ENCODE assay signal across 12 mouse cellular contexts in the genomic region with DNA sequence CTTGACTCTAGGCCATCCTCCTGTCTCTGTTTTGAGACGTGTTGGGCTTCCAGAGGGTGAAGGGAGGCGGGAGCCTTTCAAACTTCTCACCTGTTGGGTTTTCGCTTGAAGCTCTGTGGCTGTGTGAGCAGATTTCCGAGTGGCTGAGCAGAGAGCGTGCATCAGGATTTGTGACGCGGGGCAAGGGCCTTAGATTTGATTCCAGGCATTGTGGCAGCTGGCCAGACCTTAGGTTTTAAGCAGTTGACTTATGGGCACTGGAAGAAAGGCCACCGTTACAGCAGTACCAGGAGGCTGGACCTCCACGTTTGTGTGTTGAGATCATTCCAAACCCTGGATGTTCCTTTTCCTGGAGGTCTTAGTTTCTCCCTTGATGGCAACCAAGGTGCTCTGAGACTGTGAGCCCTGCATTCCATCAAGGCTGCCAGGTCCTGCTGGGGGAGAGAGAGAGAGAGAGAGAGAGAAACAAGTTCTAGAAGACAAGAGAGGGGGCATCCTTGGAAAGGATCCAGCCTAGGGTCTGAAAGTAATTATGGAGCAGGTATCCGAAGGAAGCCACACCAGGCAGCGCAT. TPM values are rescaled to one million over a fixed set of nuclear protein-coding genes. Genes with fewer than 3 reads are reported as not detected.
A peak's percentile ranks its signal among the peaks of the same experiment; 100 is the strongest.
DNase-seq lines count a peak whose midpoint lies in the region; ATAC-seq and TF ChIP-seq lines count a peak whose summit lies in the region.
"Had no signal": no experiment of that assay in that cellular context is flagged by ENCODE, and none has a peak within 500 bp of the region (broad histone marks: within the 10 kb centered on the region; RNA-seq: fewer than 3 reads in every experiment).

No protein-coding gene starts in this region.

- 6% methylated on average over 11 of the region's 11 CpGs for WGBS in forebrain, embryonic 14.5 days
- WGBS in limb, embryonic 12.5 days: 30% methylated on average over 11 of the region's 11 CpGs
- 15% methylated on average over 11 of the region's 11 CpGs for WGBS in neural tube, embryonic 15.5 days

- no peaks in the 10 kb centered on the region for H3K27me3 ChIP-seq in forebrain, embryonic 14.5 days (replicated peaks; ENCODE audit: control insufficient read depth, insufficient read depth, low read length)
- no peaks in the 10 kb centered on the region for H3K27me3 ChIP-seq in limb, embryonic 12.5 days
- H3K27me3 ChIP-seq in neural tube, embryonic 15.5 days (replicated peaks): no peaks in the 10 kb centered on the region

- no peak for DNase-seq in left cerebral cortex, adult 2 months (ENCODE audit: extremely low spot score in 1 of 2, low spot score in 2 of 2)
- DNase-seq in left cerebral cortex, postnatal 14 days (ENCODE audit: low spot score in 2 of 2): no peak
- DNase-seq in forebrain, embryonic 14.5 days (ENCODE audit: low spot score): no peak
- DNase-seq in adrenal gland, postnatal 14 days: no peak
- DNase-seq in left cerebral cortex, adult 18-20 months (ENCODE audit: low spot score in 2 of 2): no peak
- DNase-seq in urinary bladder, postnatal 36 days (ENCODE audit: low spot score in 2 of 2): no peak
- DNase-seq: gastrocnemius, postnatal 25 days; heart, postnatal 10 days had no signal

- ATAC-seq in forebrain, embryonic 14.5 days: no peak
- ATAC-seq in limb, embryonic 12.5 days (ENCODE audit: insufficient number of reproducible peaks, insufficient read depth, low FRiP score, low TSS enrichment, low read depth): no peak
- ATAC-seq in neural tube, embryonic 15.5 days (ENCODE audit: low FRiP score): no peak
- ATAC-seq: liver, embryonic 12.5 days had no signal

- intact Hi-C loops in left cerebral cortex, adult 2 months (cut with DNase I): no loop called here
- intact Hi-C loops in left cerebral cortex, postnatal 14 days (cut with DNase I): no loop called here

- H3K9me3 ChIP-seq in forebrain, embryonic 14.5 days (replicated peaks; ENCODE audit: control insufficient read depth, low read length): no peaks in the 10 kb centered on the region
- no peaks in the 10 kb centered on the region for H3K9me3 ChIP-seq in limb, embryonic 12.5 days
- no peaks in the 10 kb centered on the region for H3K9me3 ChIP-seq in neural tube, embryonic 15.5 days (replicated peaks)
- H3K9me3 ChIP-seq: liver, embryonic 12.5 days had no signal

- H3K9ac ChIP-seq in forebrain, embryonic 14.5 days (ENCODE audit: low read length): peak overlapping the region; percentile 100
- H3K9ac ChIP-seq in limb, embryonic 12.5 days (replicated peaks): peak overlapping the region; percentile 31; the same call in 1 of the 2 replicates
- no peak overlapping the region for H3K9ac ChIP-seq in neural tube, embryonic 15.5 days (replicated peaks)
- H3K9ac ChIP-seq: liver, embryonic 12.5 days had no signal

- H3K4me1 ChIP-seq in forebrain, embryonic 14.5 days (ENCODE audit: control insufficient read depth, insufficient read depth, low read length): peaks cover 65% of the 10 kb centered on the region
- peaks cover 85% of the 10 kb centered on the region for H3K4me1 ChIP-seq in limb, embryonic 12.5 days (replicated peaks)
- peaks cover 85% of the 10 kb centered on the region for H3K4me1 ChIP-seq in neural tube, embryonic 15.5 days

- peaks cover 62% of the 10 kb centered on the region for H3K36me3 ChIP-seq in forebrain, embryonic 14.5 days (ENCODE audit: control insufficient read depth, insufficient read depth, low read length)
- H3K36me3 ChIP-seq in limb, embryonic 12.5 days: peaks cover 48% of the 10 kb centered on the region
- peaks cover 8% of the 10 kb centered on the region; the same call in 1 of the 2 replicates for H3K36me3 ChIP-seq in neural tube, embryonic 15.5 days
- H3K36me3 ChIP-seq: liver, embryonic 12.5 days had no signal

- H3K4me3 ChIP-seq in left cerebral cortex, adult 2 months: no peak overlapping the region
- peak overlapping the region; percentile 99 for H3K4me3 ChIP-seq in forebrain, embryonic 14.5 days (ENCODE audit: low read depth, low read length)
- H3K4me3 ChIP-seq in limb, embryonic 12.5 days (replicated peaks): no peak overlapping the region
- H3K4me3 ChIP-seq in neural tube, embryonic 15.5 days (replicated peaks): no peak overlapping the region
- H3K4me3 ChIP-seq: liver, embryonic 12.5 days had no signal

- peak overlapping the region; percentile 94 for H3K4me2 ChIP-seq in forebrain, embryonic 14.5 days (ENCODE audit: low read length)
- H3K4me2 ChIP-seq in limb, embryonic 12.5 days: peak overlapping the region; percentile 71
- H3K4me2 ChIP-seq in neural tube, embryonic 15.5 days: peak overlapping the region; percentile 86
- H3K4me2 ChIP-seq: liver, embryonic 12.5 days had no signal

- H3K27ac ChIP-seq in left cerebral cortex, adult 2 months: peak overlapping the region; percentile 95; the same call in 1 of the 2 replicates
- peak overlapping the region; percentile 100 for H3K27ac ChIP-seq in forebrain, embryonic 14.5 days (ENCODE audit: low read depth, low read length)
- H3K27ac ChIP-seq in limb, embryonic 12.5 days: peak overlapping the region; percentile 98
- H3K27ac ChIP-seq in neural tube, embryonic 15.5 days (replicated peaks): peak overlapping the region; percentile 98
- H3K27ac ChIP-seq: liver, embryonic 12.5 days; macrophage had no signal

- TF ChIP-seq CTCF in left cerebral cortex, adult 2 months (IDR thresholded peaks at IDR 0.05): no peak

RNA-seq across cellular contexts. Expression of a gene that starts 5.0 kb away (rescaled TPM):
- total RNA-seq in left cerebral cortex, adult 2 months (2021): 10 to 100 TPM; 46.1 to 51.8 TPM
- total RNA-seq in left cerebral cortex, postnatal 14 days (2021): 10 to 100 TPM; 45.4 to 54.0 TPM
- 63.3 and 69.4 TPM in 2 replicates for polyA plus RNA-seq in forebrain, embryonic 14.5 days (2014; fragmentation: Nextera tagmentation; extraction: Ambion mirVana)
- polyA plus RNA-seq in limb, embryonic 12.5 days (2016; fragmentation: Nextera tagmentation; extraction: Ambion mirVana): 29.4 and 29.5 TPM in 2 replicates
- 29.4 and 37.9 TPM in 2 replicates for polyA plus RNA-seq in neural tube, embryonic 15.5 days (2015; fragmentation: Nextera tagmentation; extraction: Ambion mirVana)
- 15.2 and 15.8 TPM in 2 replicates for total RNA-seq in adrenal gland, postnatal 14 days (2021)
- total RNA-seq in left cerebral cortex, adult 18-20 months (2021): 10 to 100 TPM; 48.8 to 49.1 TPM
- polyA plus RNA-seq: macrophage had no signal

RNA-seq across cellular contexts. Expression of a gene that starts 31.7 kb away (rescaled TPM):
- total RNA-seq in left cerebral cortex, adult 2 months (2021): not detected
- total RNA-seq in left cerebral cortex, postnatal 14 days (2021): not detected
- polyA plus RNA-seq in forebrain, embryonic 14.5 days (2014; fragmentation: Nextera tagmentation; extraction: Ambion mirVana): not detected in 2 replicates
- not detected in 2 replicates for polyA plus RNA-seq in limb, embryonic 12.5 days (2016; fragmentation: Nextera tagmentation; extraction: Ambion mirVana)
- 0.81 and 1.1 TPM in 2 replicates for polyA plus RNA-seq in neural tube, embryonic 15.5 days (2015; fragmentation: Nextera tagmentation; extraction: Ambion mirVana)
- not detected in 2 replicates for total RNA-seq in adrenal gland, postnatal 14 days (2021)
- not detected for total RNA-seq in left cerebral cortex, adult 18-20 months (2021)
- total RNA-seq: gastrocnemius, postnatal 25 days; heart, postnatal 10 days had no signal
- polyA plus RNA-seq: macrophage had no signal

RNA-seq across cellular contexts. Expression of a gene that starts 50.2 kb away (rescaled TPM):
- 10 to 100 TPM; 40.7 to 43.5 TPM for total RNA-seq in left cerebral cortex, adult 2 months (2021)
- 10 to 100 TPM; 27.4 to 27.7 TPM for total RNA-seq in left cerebral cortex, postnatal 14 days (2021)
- polyA plus RNA-seq in forebrain, embryonic 14.5 days (2014; fragmentation: Nextera tagmentation; extraction: Ambion mirVana): 19.5 and 24.3 TPM in 2 replicates
- 21.9 and 24.9 TPM in 2 replicates for polyA plus RNA-seq in limb, embryonic 12.5 days (2016; fragmentation: Nextera tagmentation; extraction: Ambion mirVana)
- 31.0 and 37.1 TPM in 2 replicates for polyA plus RNA-seq in neural tube, embryonic 15.5 days (2015; fragmentation: Nextera tagmentation; extraction: Ambion mirVana)
- total RNA-seq in adrenal gland, postnatal 14 days (2021): 18.1 and 23.5 TPM in 2 replicates
- total RNA-seq in left cerebral cortex, adult 18-20 months (2021): 10 to 100 TPM; 37.1 to 37.8 TPM
